Mouse (Mus musculus) kidney, embryonic 14.5 days (tissue): ENCODE data around the gene Zdhhc24. TPM values are rescaled to one million over a fixed set of nuclear protein-coding genes. Genes with fewer than 3 reads are reported as not detected.
A peak's percentile ranks its signal among the peaks of the same experiment; 100 is the strongest.

Experiments
- ATAC-seq: fragments of 200-750 bp; cut with Nextera tagmentation; 2 replicates; pipeline ENCODE4 v1.8.0; 2017; ENCODE audit warnings: moderate number of reproducible peaks, mild to moderate bottlenecking, moderate TSS enrichment, moderate library complexity; ENCODE audit not compliant: low FRiP score, low TSS enrichment
- H3K27ac ChIP-seq: fragments of 300-500 bp; sonication (generic); 2 replicates; pipeline ENCODE4 v1.5.1; 2014; ENCODE audit warnings: low read depth, mild to moderate bottlenecking, low read length, moderate library complexity, mixed read lengths
- H3K27me3 ChIP-seq: fragments of 300-500 bp; sonication (generic); 2 replicates; pipeline ENCODE4 v1.6.1; 2014; ENCODE audit warnings: mild to moderate bottlenecking, low read length; ENCODE audit not compliant: control insufficient read depth, insufficient read depth
- H3K36me3 ChIP-seq: fragments of 300-500 bp; sonication (generic); 2 replicates; pipeline ENCODE4 v1.6.1; 2014; ENCODE audit warnings: low read length, mixed read lengths; ENCODE audit not compliant: control insufficient read depth, insufficient read depth
- H3K4me1 ChIP-seq: fragments of 300-500 bp; sonication (generic); 2 replicates; pipeline ENCODE4 v1.6.1; 2014; ENCODE audit warnings: low read length, mixed read lengths; ENCODE audit not compliant: control insufficient read depth, insufficient read depth
- H3K4me2 ChIP-seq: fragments of 300-500 bp; sonication (generic); replicated peaks from 2 replicates; pipeline ENCODE4 v1.6.1; 2014; ENCODE audit warnings: low read depth, mild to moderate bottlenecking, low read length
- H3K4me3 ChIP-seq: fragments of 300-500 bp; sonication (generic); 2 replicates; pipeline ENCODE4 v1.5.1; 2014; ENCODE audit warnings: mild to moderate bottlenecking, low read length
- H3K9ac ChIP-seq: fragments of 300-500 bp; sonication (generic); 2 replicates; pipeline ENCODE4 v1.6.1; 2014; ENCODE audit warnings: low read depth, mild to moderate bottlenecking, low read length, moderate library complexity
- H3K9me3 ChIP-seq: fragments of 300-500 bp; sonication (generic); 2 replicates; pipeline ENCODE4 v1.6.1; 2016; ENCODE audit warnings: low read length; ENCODE audit not compliant: control insufficient read depth
- WGBS: fragments of 180-500 bp; shearing (Covaris S2); extraction: QIAGEN DNeasy Blood & Tissue Kit; methylation state at CpG from one replicate; pipeline ENCODE4 v1.1.7; 2014; 5-methylcytosine and 5-hydroxymethylcytosine counted together
- polyA plus RNA-seq: library from polyadenylated mRNA; unstranded; fragments of >200 nt; fragmentation: Nextera tagmentation; extraction: Ambion mirVana; gene quantifications from 2 replicates; pipeline ENCODE4 v1.2.1, GENCODE M21; 2014

The Zdhhc24 gene
- polyA plus RNA-seq, 1 experiment from 2014 or later: 9.4 TPM

- Histone ChIP-seq H3K4me3 (no peak overlapping the region), H3K27ac (no peak overlapping the region), H3K27me3 (no peaks in the 10 kb centered on the region), H3K9me3 (no peaks in the 10 kb centered on the region), H3K4me1 (no peaks in the 10 kb centered on the region), H3K9ac (no peak overlapping the region), H3K4me2 (no peak overlapping the region), H3K36me3 (peaks cover 95% of the 10 kb centered on the region)
- ATAC-seq: no peak
- 89% methylated on average over 10 of the region's 10 CpGs for WGBS
Observed at GRCm38 (mm10) chr19:4916827-4917226, 38.4 kb downstream of the Zdhhc24 start.

DNA sequence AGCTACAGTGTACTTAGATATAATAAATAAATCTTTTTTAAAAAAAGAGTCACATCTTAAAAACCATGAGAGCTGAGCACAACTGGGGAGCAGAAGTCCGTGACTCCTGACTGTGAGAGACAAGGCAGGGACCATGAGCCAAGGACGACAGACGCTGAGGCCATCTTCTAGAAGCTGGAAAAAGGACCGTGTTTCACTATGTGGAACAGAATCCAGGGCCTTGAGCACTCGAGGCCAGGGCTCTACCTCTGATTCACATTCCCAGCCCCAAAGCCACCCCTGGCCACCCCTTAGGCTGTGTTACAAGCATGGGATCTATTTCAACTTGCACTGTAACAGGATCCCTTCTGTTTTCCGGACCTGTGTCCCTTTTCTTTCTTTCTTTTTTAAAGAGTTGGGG, 41.2 kb downstream of the Zdhhc24 start:
- Histone ChIP-seq H3K27me3 (no peaks in the 10 kb centered on the region), H3K4me1 (no peaks in the 10 kb centered on the region), H3K27ac (no peak overlapping the region), H3K4me3 (no peak overlapping the region), H3K9ac (no peak overlapping the region), H3K9me3 (no peaks in the 10 kb centered on the region), H3K36me3 (peaks cover 91% of the 10 kb centered on the region), H3K4me2 (no peak overlapping the region)
- WGBS: 78% methylated on average over 6 of the region's 6 CpGs
- ATAC-seq: no peak

DNA sequence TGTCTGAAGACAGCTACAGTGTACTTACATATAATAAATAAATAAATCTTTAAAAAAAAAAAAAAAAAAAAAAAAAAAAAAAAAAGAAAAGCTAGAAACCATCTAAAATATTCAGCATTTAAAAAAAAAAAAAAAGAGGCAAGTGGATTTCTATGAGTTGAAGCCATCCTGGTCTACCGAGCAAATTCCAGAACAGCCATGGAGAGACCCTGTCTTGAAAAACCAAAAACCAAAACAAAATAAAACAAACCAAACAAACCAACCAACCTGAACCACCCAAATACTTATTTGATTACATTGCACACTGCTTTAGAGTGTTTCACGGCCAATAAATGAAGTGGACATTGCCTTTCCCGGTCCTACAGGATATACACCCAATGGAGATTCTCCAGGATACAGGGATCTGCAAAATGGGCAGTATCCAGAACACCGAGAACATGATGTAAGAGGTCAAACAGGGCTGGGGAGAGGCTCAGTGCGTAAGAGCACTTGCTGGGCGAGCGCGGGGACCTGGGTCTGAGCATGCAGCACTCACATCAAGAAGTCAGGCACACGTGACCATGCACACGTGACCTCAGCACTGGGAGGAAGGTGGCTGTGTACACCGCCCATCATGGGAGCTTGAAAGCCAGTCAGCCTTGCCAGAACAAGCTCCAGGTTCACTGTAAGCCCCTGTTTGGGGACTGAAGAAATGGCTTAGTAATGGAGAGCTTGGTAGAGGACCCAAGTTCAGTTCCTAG, 46.8 kb downstream of the Zdhhc24 start:
- no peak for ATAC-seq
- Histone ChIP-seq H3K27me3 (no peaks in the 10 kb centered on the region), H3K36me3 (peaks cover 46% of the 10 kb centered on the region), H3K4me2 (no peak overlapping the region), H3K27ac (no peak overlapping the region), H3K9me3 (no peaks in the 10 kb centered on the region), H3K4me1 (peaks cover 12% of the 10 kb centered on the region; the same call in 1 of the 2 replicates), H3K9ac (no peak overlapping the region), H3K4me3 (no peak overlapping the region)
- 97% methylated on average over 11 of the region's 11 CpGs for WGBS

- peak; percentile 98 for ATAC-seq
- H3K27me3 ChIP-seq: no peaks in the 10 kb centered on the region
- H3K4me3 ChIP-seq: peak within 1 kb of the TSS; percentile 71
- WGBS: under 1% methylated on average over 32 of the region's 32 CpGs
- H3K9ac ChIP-seq: peak within 1 kb of the TSS; percentile 65
- H3K4me2 ChIP-seq: peak within 1 kb of the TSS; percentile 49
- peaks cover 19% of the 10 kb centered on the region for H3K36me3 ChIP-seq
- no peaks in the 10 kb centered on the region for H3K9me3 ChIP-seq
- peak within 1 kb of the TSS; percentile 74; the same call in 1 of the 2 replicates for H3K27ac ChIP-seq
- peaks cover 12% of the 10 kb centered on the region; the same call in 1 of the 2 replicates for H3K4me1 ChIP-seq
Observed at GRCm38 (mm10) chr19:4927904-4928531, 49.5 kb downstream of the Zdhhc24 start, which contains the start of gene Dpp3. Gene Dpp3, minus strand, starts transcription at chr19:4928287.

GRCm38 (mm10) chr19:4928781-4929180, 50.3 kb downstream of the Zdhhc24 start:
- Histone ChIP-seq H3K27ac (peak overlapping the region; percentile 74; the same call in 1 of the 2 replicates), H3K4me2 (peak overlapping the region; percentile 49), H3K36me3 (peaks cover 11% of the 10 kb centered on the region; the same call in 1 of the 2 replicates), H3K9ac (peak overlapping the region; percentile 65; the same call in 1 of the 2 replicates), H3K9me3 (no peaks in the 10 kb centered on the region), H3K27me3 (no peaks in the 10 kb centered on the region), H3K4me1 (peaks cover 12% of the 10 kb centered on the region; the same call in 1 of the 2 replicates), H3K4me3 (peak overlapping the region; percentile 71)
- WGBS: 62% methylated on average over 5 of the region's 5 CpGs
- ATAC-seq: no peak

Other genes with a start within 250 kb of the Zdhhc24 start
- 3.4 and 5.2 TPM in 2 replicates for gene Gm960, start 180.0 kb upstream of the Zdhhc24 start, polyA plus RNA-seq
- gene Sptbn2, start 167.5 kb upstream of the Zdhhc24 start, polyA plus RNA-seq: 1.8 and 2.9 TPM in 2 replicates
- gene Rbm4b, start 122.2 kb upstream of the Zdhhc24 start, polyA plus RNA-seq: 69.2 and 79.8 TPM in 2 replicates
- 64.7 and 69.6 TPM in 2 replicates for gene Rbm4, start 84.8 kb upstream of the Zdhhc24 start, polyA plus RNA-seq
- gene Gm21992, start 67.1 kb upstream of the Zdhhc24 start, polyA plus RNA-seq: 30.6 and 41.2 TPM in 2 replicates
- gene Rbm14, start 67.0 kb upstream of the Zdhhc24 start, polyA plus RNA-seq: 71.4 and 102 TPM in 2 replicates
- 53.5 and 57.4 TPM in 2 replicates for gene Ccs, start 39.3 kb upstream of the Zdhhc24 start, polyA plus RNA-seq
- gene Ccdc87, start 39.3 kb upstream of the Zdhhc24 start, polyA plus RNA-seq: not detected in 2 replicates
- 36.2 and 43.6 TPM in 2 replicates for gene Ctsf, start 23.5 kb upstream of the Zdhhc24 start, polyA plus RNA-seq
- gene Actn3, start 759 bp upstream of the Zdhhc24 start, polyA plus RNA-seq: 12.8 and 13.8 TPM in 2 replicates
- gene Bbs1, start 28.0 kb downstream of the Zdhhc24 start, polyA plus RNA-seq: 6.3 and 6.8 TPM in 2 replicates
- 70.1 and 87.4 TPM in 2 replicates for gene Dpp3, start 49.6 kb downstream of the Zdhhc24 start, polyA plus RNA-seq
- gene Peli3, start 64.5 kb downstream of the Zdhhc24 start, polyA plus RNA-seq: 1.5 and 3.8 TPM in 2 replicates
- 137 and 178 TPM in 2 replicates for gene Mrpl11, start 83.5 kb downstream of the Zdhhc24 start, polyA plus RNA-seq
- not detected in 2 replicates for gene Npas4, start 111.6 kb downstream of the Zdhhc24 start, polyA plus RNA-seq
- 3.5 and 7.9 TPM in 2 replicates for gene Slc29a2, start 145.2 kb downstream of the Zdhhc24 start, polyA plus RNA-seq
- 35.7 and 44.8 TPM in 2 replicates for gene B4gat1, start 160.2 kb downstream of the Zdhhc24 start, polyA plus RNA-seq
- gene AC124502.3, start 160.2 kb downstream of the Zdhhc24 start, polyA plus RNA-seq: 1.2 and 1.5 TPM in 2 replicates
- 43.3 and 57.5 TPM in 2 replicates for gene Brms1, start 162.7 kb downstream of the Zdhhc24 start, polyA plus RNA-seq
- 2.5 and 4.8 TPM in 2 replicates for gene Rin1, start 171.8 kb downstream of the Zdhhc24 start, polyA plus RNA-seq
- 44.2 and 57.9 TPM in 2 replicates for gene Cd248, start 189.4 kb downstream of the Zdhhc24 start, polyA plus RNA-seq
- 1.2 and 1.7 TPM in 2 replicates for gene Tmem151a, start 206.9 kb downstream of the Zdhhc24 start, polyA plus RNA-seq
- gene Yif1a, start 209.9 kb downstream of the Zdhhc24 start, polyA plus RNA-seq: 114 and 115 TPM in 2 replicates
- gene Cnih2, start 219.9 kb downstream of the Zdhhc24 start, polyA plus RNA-seq: 23.1 and 26.5 TPM in 2 replicates
- gene Rab1b, start 228.4 kb downstream of the Zdhhc24 start, polyA plus RNA-seq: 273 and 286 TPM in 2 replicates
- 15.4 and 24.5 TPM in 2 replicates for gene Klc2, start 239.9 kb downstream of the Zdhhc24 start, polyA plus RNA-seq